19 mouse cellular contexts compared by ENCODE assay signal in genomic region chr10:26350153-26350552, GRCm38 (mm10).
"Had no signal": no experiment of that assay in that cellular context is flagged by ENCODE, and none has a peak within 500 bp of the region (broad histone marks: within the 10 kb centered on the region; RNA-seq: fewer than 3 reads in every experiment).

No protein-coding gene starts in this region.

- H3K27ac ChIP-seq: kidney, postnatal 0 days; layer of hippocampus, adult 2 months; limb, embryonic 10.5 days; limb, embryonic 13.5 days; liver, embryonic 14.5 days; stomach, postnatal 0 days had no signal

- DNase-seq: kidney, adult 18-20 months; kidney, postnatal 25 days; layer of hippocampus, adult 9-11 months; liver; lung, adult 2 months; lung, postnatal 14 days; lung, postnatal 4 days; midbrain, embryonic 14.5 days; right cerebral cortex, adult 18-20 months; right cerebral cortex, postnatal 14 days; right cerebral cortex, postnatal 4 days; thymus, postnatal 14 days had no signal

- H3K4me2 ChIP-seq: limb, embryonic 13.5 days; midbrain, embryonic 11.5 days had no signal

- H3K4me1 ChIP-seq: limb, embryonic 10.5 days had no signal

- H3K9me3 ChIP-seq: limb, embryonic 10.5 days; limb, embryonic 13.5 days had no signal

- H3K9ac ChIP-seq: limb, embryonic 13.5 days; liver, embryonic 14.5 days had no signal

- H3K27me3 ChIP-seq: limb, embryonic 13.5 days had no signal

- H3K4me3 ChIP-seq: layer of hippocampus, adult 2 months; limb, embryonic 10.5 days; limb, embryonic 13.5 days had no signal
